7 mouse cellular contexts compared by ENCODE assay signal in genomic region chr6:99850706-99851105, GRCm38 (mm10).
"Had no signal": no experiment of that assay in that cellular context is flagged by ENCODE, and none has a peak within 500 bp of the region (broad histone marks: within the 10 kb centered on the region; RNA-seq: fewer than 3 reads in every experiment).

No protein-coding gene starts in this region.

- DNase-seq: lung, adult 18-20 months; lung, postnatal 10 days; lung, postnatal 4 days; right cerebral cortex, postnatal 14 days; thymus, adult 2 months; thymus, postnatal 14 days; thymus, postnatal 36 days had no signal
